Mouse (Mus musculus) CD4-positive naive resting alpha-beta T cell, adult 57 days (primary cell): ENCODE results near the gene Zfp993. TPM values are rescaled to one million over a fixed set of nuclear protein-coding genes. Genes with fewer than 3 reads are reported as not detected.

Source experiments
- total RNA-seq: library from RNA; stranded (reverse); gene quantifications from one replicate; pipeline ENCODE4 v1.2.4, GENCODE M21; 2023

The Zfp993 gene
- total RNA-seq = 1.4 TPM

GRCm38 (mm10) chr4:146610774-146611400 lies at the start of gene Zfp993:
Gene Zfp993 (plus strand): TSS chr4:146610961.

Other genes with a start within 250 kb of the Zfp993 start
- gene Zfp992, start 161.9 kb upstream of the Zfp993 start, total RNA-seq = 2.8 TPM
- 0.98 TPM for gene Zfp981, start 108.9 kb upstream of the Zfp993 start, total RNA-seq